Mouse (Mus musculus): Measurements from ENCODE around the gene Cercam.
"Not testable (repeated sequence)": the region's sequence is repeated elsewhere in the genome, so short reads cannot be mapped to it uniquely, and the experiment has no call there.

Gene Cercam

GRCm38 (mm10) chr2:29902194-29902593 lies 33.2 kb downstream of the Cercam start:
- no peak for DNase-seq (ENCODE audit: low read depth, low spot score)
- Histone ChIP-seq H3K36me3 (ENCODE audit: control insufficient read depth, insufficient read depth, low read length, poor library complexity, severe bottlenecking) (peaks cover 4% of the 10 kb centered on the region; the same call in 1 of the 2 replicates), H3K27me3 (ENCODE audit: control insufficient read depth, insufficient read depth, low read length, poor library complexity, severe bottlenecking) (no peaks in the 10 kb centered on the region)

- DNase-seq (ENCODE audit: low read depth, low spot score); H3K27me3 ChIP-seq (ENCODE audit: control insufficient read depth, insufficient read depth, low read length, poor library complexity, severe bottlenecking): not testable (repeated sequence)
- H3K36me3 ChIP-seq (ENCODE audit: control insufficient read depth, insufficient read depth, low read length, poor library complexity, severe bottlenecking), result peaks cover 10% of the 10 kb centered on the region
Observed at GRCm38 (mm10) chr2:29908171-29908570, 39.2 kb downstream of the Cercam start.

GRCm38 (mm10) chr2:29910042-29910441 lies 41.1 kb downstream of the Cercam start:
- peak; percentile 27 for DNase-seq (ENCODE audit: low read depth, low spot score)
- Histone ChIP-seq H3K27me3 (ENCODE audit: control insufficient read depth, insufficient read depth, low read length, poor library complexity, severe bottlenecking) (no peaks in the 10 kb centered on the region), H3K36me3 (ENCODE audit: control insufficient read depth, insufficient read depth, low read length, poor library complexity, severe bottlenecking) (peaks cover 8% of the 10 kb centered on the region)

- DNase-seq (ENCODE audit: low read depth, low spot score), result no peak
- no peaks in the 10 kb centered on the region for H3K27me3 ChIP-seq (ENCODE audit: control insufficient read depth, insufficient read depth, low read length, poor library complexity, severe bottlenecking)
- peaks cover 13% of the 10 kb centered on the region for H3K36me3 ChIP-seq (ENCODE audit: control insufficient read depth, insufficient read depth, low read length, poor library complexity, severe bottlenecking)
Observed at GRCm38 (mm10) chr2:29917621-29918020, 48.7 kb downstream of the Cercam start.

DNA sequence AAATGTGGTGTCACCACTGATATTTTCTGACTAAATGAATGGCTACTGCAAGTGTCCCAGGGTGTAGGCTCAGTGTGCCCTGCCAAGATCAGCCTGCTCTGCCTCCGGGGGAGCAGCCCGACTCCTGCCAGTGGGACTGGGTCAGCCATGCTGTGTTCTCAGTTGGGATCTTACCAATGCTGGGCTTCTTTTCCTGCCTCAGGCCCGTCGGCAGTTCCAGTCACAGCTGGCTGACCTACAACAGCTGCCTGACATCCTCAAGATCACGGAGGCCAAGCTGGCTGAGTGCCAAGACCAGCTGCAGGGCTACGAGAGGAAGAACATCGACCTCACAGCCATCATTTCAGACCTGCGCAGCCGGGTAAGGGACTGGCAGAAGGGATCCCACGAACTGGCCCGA lies 53.0 kb downstream of the Cercam start:
- peak; percentile 48 for DNase-seq (ENCODE audit: low read depth, low spot score)
- Histone ChIP-seq H3K27me3 (ENCODE audit: control insufficient read depth, insufficient read depth, low read length, poor library complexity, severe bottlenecking) (no peaks in the 10 kb centered on the region), H3K36me3 (ENCODE audit: control insufficient read depth, insufficient read depth, low read length, poor library complexity, severe bottlenecking) (peaks cover 8% of the 10 kb centered on the region; the same call in 1 of the 2 replicates)

DNA sequence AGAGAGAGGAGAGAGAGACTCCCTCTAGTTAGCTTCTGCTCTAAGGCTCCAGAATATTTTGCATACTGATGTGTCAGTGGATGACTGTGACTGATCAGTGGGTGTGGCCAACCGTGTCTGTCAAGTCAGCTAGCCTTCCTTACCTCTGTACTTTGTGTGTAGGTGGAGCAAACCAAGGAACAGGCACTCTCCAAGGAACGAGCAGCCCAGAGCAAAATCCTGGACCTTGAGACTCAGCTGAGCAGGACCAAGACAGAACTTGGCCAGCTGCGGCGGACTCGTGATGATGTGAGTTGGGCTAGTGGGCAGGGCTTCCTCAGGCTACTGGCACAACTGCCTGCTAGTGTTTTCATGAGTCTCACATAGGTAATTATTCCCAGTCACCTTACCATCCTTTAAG lies 57.6 kb downstream of the Cercam start:
- no peak for DNase-seq (ENCODE audit: low read depth, low spot score)
- peaks cover 7% of the 10 kb centered on the region for H3K36me3 ChIP-seq (ENCODE audit: control insufficient read depth, insufficient read depth, low read length, poor library complexity, severe bottlenecking)
- no peaks in the 10 kb centered on the region for H3K27me3 ChIP-seq (ENCODE audit: control insufficient read depth, insufficient read depth, low read length, poor library complexity, severe bottlenecking)

- no peak for DNase-seq (ENCODE audit: low read depth, low spot score)
- Histone ChIP-seq H3K27me3 (ENCODE audit: control insufficient read depth, insufficient read depth, low read length, poor library complexity, severe bottlenecking) (no peaks in the 10 kb centered on the region), H3K36me3 (ENCODE audit: control insufficient read depth, insufficient read depth, low read length, poor library complexity, severe bottlenecking) (peaks cover 6% of the 10 kb centered on the region)
Observed at GRCm38 (mm10) chr2:29930506-29930905, 61.5 kb downstream of the Cercam start.

- Histone ChIP-seq H3K36me3 (ENCODE audit: control insufficient read depth, insufficient read depth, low read length, poor library complexity, severe bottlenecking) (peaks cover 6% of the 10 kb centered on the region), H3K27me3 (ENCODE audit: control insufficient read depth, insufficient read depth, low read length, poor library complexity, severe bottlenecking) (no peaks in the 10 kb centered on the region)
- no peak for DNase-seq (ENCODE audit: low read depth, low spot score)
Observed at GRCm38 (mm10) chr2:29931194-29931593, 62.2 kb downstream of the Cercam start.

Data from splenic B cell, adult 2 months (primary cell).